In genomic region chr4:43653161-43654015, GRCm38 (mm10) we compare ENCODE assay signal across 8 mouse cellular contexts. TPM values are rescaled to one million over a fixed set of nuclear protein-coding genes. Genes with fewer than 3 reads are reported as not detected.
DNase-seq lines count a peak whose midpoint lies in the region; ATAC-seq lines count a peak whose summit lies in the region.

Gene Spag8, minus strand, starts transcription at chr4:43653594.

- 0 out of 2 replicates have a peak, but pooled peaks cover 8% of the 10 kb centered on the region for H3K36me3 ChIP-seq in forebrain, embryonic 16.5 days (ENCODE audit: control insufficient read depth, insufficient read depth)
- peaks cover 12% of the 10 kb centered on the region; the same call in 1 of the 2 replicates for H3K36me3 ChIP-seq in kidney, embryonic 16.5 days (ENCODE audit: insufficient read depth, low read length)
- no peaks in the 10 kb centered on the region for H3K36me3 ChIP-seq in stomach, embryonic 14.5 days (ENCODE audit: control insufficient read depth, insufficient read depth, low read length)

- peak within 1 kb of the TSS; percentile 32 for H3K4me3 ChIP-seq in forebrain, embryonic 16.5 days (replicated peaks; ENCODE audit: low read length)
- H3K4me3 ChIP-seq in kidney, embryonic 16.5 days (ENCODE audit: low read length), result peak within 1 kb of the TSS; percentile 26
- H3K4me3 ChIP-seq in stomach, embryonic 14.5 days (ENCODE audit: low read depth, low read length), result peak within 1 kb of the TSS; percentile 24

- no peaks in the 10 kb centered on the region for H3K27me3 ChIP-seq in forebrain, embryonic 16.5 days (replicated peaks; ENCODE audit: control insufficient read depth, insufficient read depth, low read length)
- no peaks in the 10 kb centered on the region for H3K27me3 ChIP-seq in kidney, embryonic 16.5 days (ENCODE audit: insufficient read depth, low read length)
- no peaks in the 10 kb centered on the region for H3K27me3 ChIP-seq in stomach, embryonic 14.5 days (ENCODE audit: control insufficient read depth, insufficient read depth, low read length)

- peak; percentile 63 for DNase-seq in adrenal gland, postnatal 14 days
- no peak for DNase-seq in adrenal gland, adult 8-10 months
- DNase-seq in R1 (ENCODE audit: low read depth, low spot score), result peak; percentile 67
- peak; percentile 62 for DNase-seq in lung, postnatal 14 days
- no peak for DNase-seq in urinary bladder, postnatal 4 days (ENCODE audit: low spot score in 2 of 2)

- H3K4me1 ChIP-seq in forebrain, embryonic 16.5 days (replicated peaks; ENCODE audit: control insufficient read depth, insufficient read depth, low read length), result peaks cover 8% of the 10 kb centered on the region
- peaks cover 17% of the 10 kb centered on the region for H3K4me1 ChIP-seq in kidney, embryonic 16.5 days (ENCODE audit: insufficient read depth, low read length)
- peaks cover 2% of the 10 kb centered on the region; the same call in 1 of the 2 replicates for H3K4me1 ChIP-seq in stomach, embryonic 14.5 days (ENCODE audit: control insufficient read depth, insufficient read depth, low read length)

- 0 out of 2 replicates have a peak, but pooled peaks cover 3% of the 10 kb centered on the region for H3K9me3 ChIP-seq in forebrain, embryonic 16.5 days (ENCODE audit: control insufficient read depth, low read length)
- H3K9me3 ChIP-seq in kidney, embryonic 16.5 days (ENCODE audit: low read length), result peaks cover 8% of the 10 kb centered on the region
- peaks cover 9% of the 10 kb centered on the region; the same call in 1 of the 2 replicates for H3K9me3 ChIP-seq in stomach, embryonic 14.5 days (ENCODE audit: control insufficient read depth, low read depth, low read length)

- no peak within 1 kb of the TSS for H3K27ac ChIP-seq in forebrain, embryonic 16.5 days (ENCODE audit: low read length)
- H3K27ac ChIP-seq in kidney, embryonic 16.5 days (ENCODE audit: low read length), result no peak within 1 kb of the TSS
- no peak within 1 kb of the TSS for H3K27ac ChIP-seq in stomach, embryonic 14.5 days (ENCODE audit: low read length)

- H3K4me2 ChIP-seq in forebrain, embryonic 16.5 days (ENCODE audit: low read length), result peak within 1 kb of the TSS; percentile 22
- H3K4me2 ChIP-seq in kidney, embryonic 16.5 days (replicated peaks; ENCODE audit: low read depth, low read length), result peak within 1 kb of the TSS; percentile 47
- peak within 1 kb of the TSS; percentile 39 for H3K4me2 ChIP-seq in stomach, embryonic 14.5 days (replicated peaks; ENCODE audit: low read depth, low read length)

- no peak for ATAC-seq in forebrain, embryonic 16.5 days
- ATAC-seq in kidney, embryonic 16.5 days (ENCODE audit: low FRiP score, low TSS enrichment), result no peak
- ATAC-seq in stomach, embryonic 14.5 days (ENCODE audit: insufficient number of reproducible peaks, insufficient read depth, low FRiP score, low read depth), result no peak

- H3K9ac ChIP-seq in forebrain, embryonic 16.5 days (replicated peaks; ENCODE audit: low read depth, low read length), result no peak within 1 kb of the TSS
- no peak within 1 kb of the TSS for H3K9ac ChIP-seq in kidney, embryonic 16.5 days (replicated peaks; ENCODE audit: low read length)
- no peak within 1 kb of the TSS for H3K9ac ChIP-seq in stomach, embryonic 14.5 days (replicated peaks; ENCODE audit: low read depth, low read length)

- 13% methylated on average over 24 of the region's 24 CpGs for WGBS in forebrain, embryonic 16.5 days
- WGBS in kidney, embryonic 16.5 days, result 20% methylated on average over 24 of the region's 24 CpGs
- 13% methylated on average over 24 of the region's 24 CpGs for WGBS in stomach, embryonic 14.5 days

RNA-seq across cellular contexts. Expression of gene Spag8, which starts in this region (rescaled TPM):
- 0.93 and 1.1 TPM in 2 replicates for total RNA-seq in adrenal gland, postnatal 14 days (2021)
- 1 to 10 TPM in 3 of 4 experiments, under 1 TPM in 1; 0.58 to 2.3 (median 1.4) TPM for total RNA-seq in adrenal gland, adult 8-10 months (2022)
- polyA plus RNA-seq in forebrain, embryonic 16.5 days (2015; fragmentation: Nextera tagmentation; extraction: Ambion mirVana), result 5.2 and 5.8 TPM in 2 replicates
- 1.4 TPM in 2 replicates for polyA plus RNA-seq in kidney, embryonic 16.5 days (2015; fragmentation: Nextera tagmentation; extraction: Ambion mirVana)
- polyA plus RNA-seq in stomach, embryonic 14.5 days (2014; fragmentation: Nextera tagmentation; extraction: Ambion mirVana), result 0.70 and 1.7 TPM in 2 replicates

Comparison
In these comparisons a context has a peak if more than half of its experiments do, and no peak if none do; other contexts are left out.
1. DNase-seq: peak in adrenal gland, postnatal 14 days (single experiment), R1 (single experiment) and lung, postnatal 14 days (single experiment); none in adrenal gland, adult 8-10 months (single experiment) and urinary bladder, postnatal 4 days (0 of 2).
2. Peak in every context shown above with its lines, with median percentiles within 50 percentile points of each other: H3K4me2 ChIP-seq and H3K4me3 ChIP-seq.